Mouse (Mus musculus) right cerebral cortex, postnatal 4 days (tissue): Measurements from ENCODE around the gene Faim2.

Experiments used
- DNase-seq: peaks from one replicate; pipeline ENCODE4 v3.0.0-alpha.2; 2022

Faim2 gene

DNA sequence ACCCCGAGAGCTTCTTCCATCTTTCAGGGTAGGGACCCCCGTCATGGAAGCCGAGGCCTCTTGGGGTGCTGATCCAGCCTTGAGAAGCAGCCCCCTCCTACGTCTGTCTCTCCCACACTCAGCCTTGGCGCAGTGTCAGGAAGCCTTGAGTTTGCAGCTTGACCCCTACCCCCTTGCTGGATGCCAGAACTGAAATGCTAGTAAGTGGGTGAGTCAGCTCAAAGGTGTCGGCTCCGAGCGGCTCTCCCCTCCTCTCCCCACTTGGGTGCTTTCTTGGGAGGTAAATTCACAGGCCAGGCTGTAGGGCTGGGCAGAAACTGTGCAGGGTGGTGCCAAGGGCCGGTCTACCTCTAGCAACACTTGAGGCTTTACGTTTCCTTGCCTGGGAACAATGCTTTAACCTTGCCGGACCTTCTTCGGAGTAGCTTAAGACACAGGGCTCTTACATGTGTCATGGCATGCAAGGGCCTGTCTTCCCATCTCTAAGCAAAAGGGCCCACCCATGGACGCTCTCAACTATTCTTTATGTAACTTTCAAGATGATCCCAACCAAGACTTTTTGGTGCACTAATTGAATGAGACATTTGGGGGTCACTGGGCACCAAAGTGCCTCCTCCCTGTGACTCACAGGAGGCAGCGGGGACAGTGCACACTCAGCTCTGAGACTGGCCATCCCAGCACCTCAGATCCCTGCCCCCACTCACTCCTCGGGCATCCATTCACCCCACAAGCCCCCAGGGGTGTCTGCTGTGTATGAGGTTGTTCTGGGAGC lies 22.5 kb downstream of the Faim2 start:
- DNase-seq, result no peak

DNA sequence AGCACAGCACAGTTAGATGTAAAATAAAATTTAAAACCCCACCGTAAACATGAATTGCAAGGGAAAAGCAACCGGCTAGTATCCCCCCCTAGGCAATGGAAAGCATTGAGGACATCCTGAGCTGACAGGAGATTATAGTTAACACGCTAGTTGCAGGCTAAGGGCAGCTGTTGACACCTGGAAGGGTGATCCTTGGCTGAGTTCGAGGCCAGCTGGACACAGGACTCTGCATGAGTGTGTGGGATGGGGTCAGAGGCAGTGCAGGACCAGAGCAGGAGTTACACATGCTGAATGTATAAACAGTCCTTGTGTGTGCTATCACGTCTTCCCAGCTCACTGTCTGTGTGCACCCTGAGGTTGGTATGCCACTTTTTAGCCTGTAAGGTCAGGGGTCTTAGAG lies 24.7 kb downstream of the Faim2 start:
- DNase-seq, result no peak

DNA sequence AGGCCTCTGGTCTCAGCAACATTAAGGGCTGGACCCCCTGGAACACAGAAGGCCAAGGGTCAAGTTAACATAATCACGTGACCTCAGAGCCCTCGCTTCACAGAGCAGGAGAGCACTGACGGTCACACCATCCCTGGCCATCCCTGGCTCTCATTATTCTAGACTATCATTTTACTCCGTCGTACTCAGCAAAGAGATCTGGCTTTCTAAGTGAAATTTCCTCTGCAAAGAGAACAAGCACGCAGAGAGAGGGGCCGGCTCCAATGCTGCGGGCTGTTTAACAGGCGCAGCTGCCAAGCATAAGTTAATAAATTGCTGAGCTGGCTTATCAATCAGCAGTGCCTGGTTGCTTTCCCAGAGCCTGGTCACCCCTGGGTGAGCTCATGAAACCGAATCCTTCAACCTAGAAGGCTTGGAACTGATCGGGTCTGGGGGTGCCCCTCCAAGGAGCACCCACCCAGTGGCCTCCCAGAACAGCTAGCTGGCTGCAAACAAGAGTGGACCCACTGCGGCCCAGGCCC lies 25.6 kb downstream of the Faim2 start:
- DNase-seq, result no peak

DNA sequence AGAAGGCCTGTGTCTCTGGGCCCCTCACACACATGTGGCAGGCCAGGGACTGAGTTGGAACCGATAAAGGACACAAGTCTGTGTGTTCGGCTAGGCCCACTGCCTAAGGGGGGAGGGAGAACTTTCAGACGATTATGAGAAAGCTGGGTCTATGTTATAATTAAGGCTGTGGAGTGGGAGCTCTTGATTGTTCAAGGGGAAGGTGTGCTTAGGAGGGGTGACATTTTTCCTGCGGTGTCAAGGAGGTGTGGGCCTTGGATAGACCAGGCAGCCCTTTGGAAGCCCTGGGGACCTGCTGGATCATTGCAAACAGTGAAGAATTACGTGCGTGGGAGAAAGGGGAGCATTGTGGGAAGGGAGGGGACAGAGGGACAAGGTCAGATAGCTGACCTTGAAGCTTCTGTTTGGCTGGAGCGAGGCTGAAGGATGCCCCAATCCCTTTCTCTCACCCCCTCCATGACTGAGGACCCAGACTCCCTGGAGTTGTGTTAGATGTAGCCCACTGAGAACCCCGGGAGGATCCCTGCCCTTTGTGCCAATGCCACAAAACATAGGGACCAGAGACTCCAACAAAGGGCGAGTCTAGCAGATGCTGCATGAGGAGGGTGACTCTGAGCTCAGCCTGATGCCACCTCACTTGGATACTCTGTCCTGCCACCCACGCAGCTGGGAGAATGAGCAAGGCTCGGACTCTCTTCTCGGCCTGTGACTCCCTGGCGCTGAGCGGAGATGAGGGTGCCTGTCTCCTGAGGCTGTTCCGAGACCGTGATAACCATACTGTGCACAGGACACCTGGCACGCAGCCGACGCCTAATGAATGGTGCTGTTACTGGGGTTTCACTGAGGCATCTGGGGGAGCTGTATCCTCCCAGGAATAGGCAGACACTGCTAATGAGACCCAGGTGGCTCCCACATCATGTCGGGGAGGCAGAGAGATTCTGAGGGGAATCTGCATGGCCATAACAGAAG lies 26.4 kb downstream of the Faim2 start:
- peak; percentile 40 for DNase-seq

DNA sequence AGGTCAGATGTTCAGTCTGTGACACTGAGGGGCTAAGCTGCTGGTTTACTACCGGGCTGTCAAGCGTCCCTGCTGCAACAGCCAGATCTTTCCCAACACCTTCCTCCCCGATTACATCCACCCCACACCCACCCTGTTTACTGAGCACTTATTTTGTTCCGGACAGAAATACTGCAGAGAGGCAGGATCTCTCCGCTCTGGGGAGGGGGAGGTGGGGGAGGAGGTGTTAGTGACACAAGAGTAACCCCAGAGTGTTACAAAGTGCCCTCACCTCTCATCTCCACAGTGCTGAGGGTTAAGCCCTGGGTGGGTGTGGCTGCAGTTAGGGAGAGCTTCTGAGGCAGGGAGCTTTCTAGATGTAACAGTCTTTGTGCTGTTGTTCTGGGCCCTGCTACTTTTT lies 27.6 kb downstream of the Faim2 start:
- DNase-seq, result no peak

DNA sequence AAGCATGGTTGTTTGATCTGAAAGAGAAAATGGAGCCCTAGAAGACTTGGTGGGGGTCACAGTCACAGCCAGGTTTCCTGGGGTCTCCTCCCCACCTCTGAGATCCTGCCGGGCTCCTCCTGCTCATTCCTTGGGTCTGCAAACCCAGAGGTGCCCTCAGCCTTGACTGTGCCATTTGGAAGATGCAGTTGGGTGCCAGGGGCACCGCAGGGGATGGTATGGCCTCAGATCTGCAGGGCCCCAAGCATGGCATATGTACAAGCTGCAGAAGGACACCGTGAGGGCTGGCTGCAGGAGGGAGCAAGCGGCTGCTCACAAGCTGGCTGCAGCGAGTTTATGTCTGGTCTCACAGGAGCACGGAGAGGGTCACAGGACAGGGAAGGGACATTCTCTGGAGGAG lies 28.2 kb downstream of the Faim2 start:
- DNase-seq, result no peak

DNA sequence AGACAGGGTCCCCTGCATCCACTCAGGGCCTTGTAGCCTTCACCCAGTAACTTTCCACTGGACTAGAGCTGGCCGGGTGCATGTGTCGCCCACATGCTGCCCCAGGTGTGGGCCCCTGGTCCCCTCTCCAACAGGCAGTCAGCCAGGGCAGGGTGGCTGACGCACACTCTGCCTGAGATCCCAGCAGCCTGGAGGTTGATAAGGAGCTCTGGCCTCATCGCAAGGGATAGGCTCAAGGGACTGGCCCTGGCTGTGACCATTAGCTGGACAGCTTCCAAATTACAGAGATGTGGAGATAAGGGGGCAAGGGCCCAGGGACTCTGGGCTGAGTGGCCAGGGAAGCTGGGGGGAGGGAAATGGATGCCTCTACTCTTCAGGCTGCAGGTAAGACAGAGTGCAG lies 29.2 kb downstream of the Faim2 start:
- no peak for DNase-seq

DNA sequence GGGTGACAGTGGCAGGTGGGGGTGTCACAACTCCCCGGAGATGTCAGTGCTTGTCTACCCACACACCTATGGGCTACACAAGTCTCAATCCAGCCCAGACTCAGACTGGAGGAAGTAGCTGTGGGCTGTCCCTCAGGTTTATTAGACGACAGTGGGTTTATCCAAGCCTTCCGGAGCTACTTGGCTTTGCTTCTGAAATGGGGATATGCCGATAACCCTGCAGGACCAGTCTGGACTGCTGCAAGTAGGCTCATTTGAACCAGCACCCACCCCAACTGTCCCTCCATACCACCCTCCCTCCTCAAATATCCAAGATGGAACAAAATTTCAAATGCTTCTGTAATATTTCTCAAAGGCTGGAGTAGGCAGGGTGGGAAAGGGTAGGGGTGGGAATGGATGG lies 29.6 kb downstream of the Faim2 start:
- DNase-seq, result no peak

DNA sequence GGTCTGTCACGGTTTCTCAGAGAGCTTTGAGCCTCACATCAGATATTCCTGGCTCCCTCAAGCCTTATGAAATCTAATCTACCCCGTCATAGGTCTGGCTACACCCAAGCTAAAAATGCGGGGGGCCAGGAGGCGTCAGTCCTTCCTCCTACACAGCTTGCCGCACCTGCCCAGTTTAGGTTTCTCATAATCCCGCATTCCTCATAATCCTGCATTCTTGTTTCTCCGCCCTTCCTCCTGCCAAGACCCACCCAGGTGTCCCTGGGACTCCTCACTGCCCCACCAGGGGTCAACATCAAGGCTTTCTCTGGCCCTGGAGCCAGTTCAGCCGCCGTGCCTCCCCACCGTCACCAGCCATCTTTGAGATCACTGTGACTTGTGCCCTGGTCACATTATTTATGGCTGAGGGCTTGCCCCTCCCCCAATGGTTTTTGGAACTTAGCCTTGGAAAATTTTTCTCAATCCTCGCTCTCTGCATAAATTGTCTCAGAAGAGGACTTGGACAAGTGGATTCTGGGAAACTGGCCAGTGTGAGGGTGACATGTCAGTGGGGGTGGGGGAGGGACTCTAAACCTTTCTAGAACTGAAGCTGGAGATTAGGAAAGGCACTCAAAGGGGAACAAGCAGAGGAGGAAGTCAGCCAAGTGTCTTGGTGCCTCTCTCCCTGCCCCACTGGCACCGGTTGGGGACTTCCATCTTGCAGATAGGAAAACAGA lies 30.3 kb downstream of the Faim2 start:
- DNase-seq, result peak; percentile 33

DNA sequence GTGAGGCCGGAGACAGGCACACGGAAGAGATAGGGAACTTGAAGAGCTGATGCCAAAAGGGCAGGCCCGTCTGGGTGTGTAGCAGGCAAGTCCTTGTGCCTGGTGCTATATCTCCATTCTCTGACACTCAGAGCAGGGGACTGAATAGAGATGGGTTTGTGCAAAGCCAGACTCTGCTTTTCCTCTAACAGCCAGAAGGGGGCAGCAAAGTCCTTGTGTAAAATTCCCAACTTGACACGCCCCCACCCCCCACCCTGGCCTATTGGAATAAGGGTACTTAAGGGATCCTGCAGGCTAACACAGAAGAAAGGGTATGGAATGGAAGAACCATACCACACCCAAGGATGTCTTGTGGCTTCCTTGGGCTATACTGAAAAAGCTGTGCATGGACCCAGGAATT lies 30.9 kb downstream of the Faim2 start:
- peak; percentile 63 for DNase-seq

DNA sequence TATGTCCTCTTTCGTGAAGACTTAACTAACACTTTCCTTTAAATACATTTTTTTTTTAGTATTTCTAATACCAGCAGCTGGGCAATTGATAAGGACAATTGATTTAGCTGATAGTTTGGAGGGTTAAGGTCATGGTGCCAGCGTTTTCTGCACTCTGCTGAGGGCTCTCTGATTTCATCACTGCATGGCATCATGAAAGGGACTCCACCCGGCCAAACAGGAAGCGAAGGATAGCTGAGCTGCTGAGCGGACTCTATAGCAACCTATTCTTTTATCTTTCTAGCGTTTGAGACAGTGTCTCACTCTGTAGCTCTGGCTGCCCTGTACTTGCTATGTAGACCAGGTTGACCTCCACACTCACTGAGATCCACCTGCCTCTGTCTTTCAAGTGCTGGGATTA lies 43.2 kb downstream of the Faim2 start:
- DNase-seq, result no peak

DNA sequence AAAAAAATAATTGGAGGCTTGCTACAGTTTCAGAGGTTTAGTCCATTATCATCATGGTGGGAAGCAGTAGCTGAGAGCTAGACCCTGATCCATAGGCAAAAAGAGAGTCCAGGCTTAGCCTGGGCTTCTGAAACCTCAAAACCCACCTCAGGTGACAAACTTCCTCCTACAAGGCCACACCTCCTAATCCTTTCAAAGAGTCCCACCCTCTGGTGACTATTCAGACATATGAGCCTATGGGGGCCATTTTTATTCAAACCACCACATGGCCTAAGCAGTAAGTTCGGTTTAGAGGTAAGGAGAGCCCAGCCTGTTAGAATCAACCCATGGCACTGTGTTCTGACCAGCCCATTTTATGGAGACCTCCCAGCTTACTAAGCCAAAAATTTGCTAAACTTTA lies 52.2 kb downstream of the Faim2 start:
- no peak for DNase-seq

DNA sequence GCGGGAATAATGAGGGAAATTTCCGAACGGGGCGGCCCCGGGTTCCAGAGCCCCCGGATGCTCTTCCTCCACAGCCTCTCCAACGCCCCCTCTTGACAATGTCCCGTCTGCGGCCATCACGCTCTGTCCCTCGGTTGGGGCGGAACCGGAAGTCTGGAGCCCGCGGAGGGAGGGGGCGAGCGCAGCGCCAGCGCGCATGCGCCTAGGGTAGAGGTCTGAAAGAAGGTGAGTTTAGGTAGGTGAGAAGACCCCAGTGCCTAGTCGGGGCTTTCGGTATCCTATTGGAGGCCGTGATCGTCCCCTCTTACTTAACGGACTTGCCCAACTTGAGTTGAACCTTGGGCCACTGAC lies 53.4 kb downstream of the Faim2 start, which contains the start of gene Bcdin3d:
Bcdin3d (minus strand) TSS at position 155 of the 351 bp plus-strand sequence.
- peak; percentile 87 for DNase-seq

DNA sequence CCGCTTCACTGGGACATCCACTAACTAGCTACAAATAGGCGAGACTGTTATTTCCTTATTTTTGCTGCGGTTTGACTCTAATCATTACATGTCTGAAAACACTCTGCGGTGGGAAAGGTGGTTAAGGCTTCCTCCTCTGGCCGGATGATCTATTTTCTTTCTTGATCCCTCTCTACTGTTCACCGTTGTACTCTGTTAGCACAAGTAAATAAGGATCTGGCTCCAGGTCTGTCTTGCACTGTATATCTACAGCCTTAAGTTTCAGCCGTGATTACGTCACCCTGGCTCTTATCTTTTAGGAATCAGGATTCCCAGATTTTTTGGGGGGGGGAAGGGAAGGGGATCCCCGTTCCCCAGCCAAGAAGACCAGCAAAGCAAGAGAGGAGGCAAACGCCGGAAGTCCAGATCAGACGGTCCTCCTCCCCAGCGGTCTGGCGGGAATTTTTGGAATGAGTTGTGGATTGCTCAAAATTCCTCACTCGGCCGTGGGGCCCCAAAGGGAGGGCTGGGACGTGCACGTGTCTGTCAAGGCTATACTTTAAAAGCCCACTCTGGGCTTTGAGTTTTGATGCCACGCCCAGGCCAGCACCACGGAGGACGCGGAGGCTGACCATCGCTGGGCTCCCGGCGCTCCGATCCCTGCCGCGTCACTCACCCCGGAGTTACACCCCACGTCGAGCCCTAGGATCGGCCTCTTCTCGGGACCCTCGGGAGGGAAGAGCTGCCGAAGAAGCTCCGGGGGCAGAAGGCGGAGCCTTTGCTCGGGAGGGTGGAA lies 54.0 kb downstream of the Faim2 start:
- DNase-seq, result peak; percentile 60

DNA sequence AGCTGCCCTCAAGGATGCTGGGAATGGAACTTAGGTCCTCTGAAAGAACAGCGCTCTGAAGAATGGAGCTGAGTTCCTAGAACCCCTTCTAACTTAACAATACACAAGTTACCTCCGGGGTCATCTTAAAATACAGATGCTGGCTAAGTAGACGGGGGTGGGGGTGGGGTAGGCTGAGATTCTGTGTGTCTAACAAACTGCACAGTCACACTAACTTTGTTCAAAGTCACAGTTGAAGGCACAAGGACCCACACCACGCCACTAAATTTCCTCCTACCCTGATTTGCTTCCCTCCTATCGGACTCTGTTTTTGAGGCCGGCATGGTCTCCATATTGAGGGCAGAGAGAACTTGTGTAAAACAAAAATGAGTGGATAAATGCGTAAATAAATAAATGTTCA lies 55.0 kb downstream of the Faim2 start:
- no peak for DNase-seq

DNA sequence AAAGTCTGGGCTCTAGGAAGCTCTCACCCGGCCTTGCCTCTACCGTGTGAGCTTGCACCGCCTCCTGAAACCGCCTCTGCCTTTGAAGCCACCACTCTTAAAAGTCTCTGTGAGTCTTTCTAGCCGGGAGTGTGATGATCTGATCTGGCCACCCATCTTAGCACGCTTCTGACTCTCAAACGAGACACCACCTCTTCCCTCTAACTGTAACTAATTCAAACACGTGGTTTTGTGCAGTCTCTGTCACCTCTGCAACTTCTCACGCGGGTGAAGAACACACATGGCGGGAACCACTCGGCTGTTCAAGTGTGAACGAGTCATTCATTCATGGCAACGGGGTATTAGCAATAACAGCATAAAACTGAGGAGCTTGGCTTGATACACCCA lies 56.3 kb downstream of the Faim2 start:
- no peak for DNase-seq

DNA sequence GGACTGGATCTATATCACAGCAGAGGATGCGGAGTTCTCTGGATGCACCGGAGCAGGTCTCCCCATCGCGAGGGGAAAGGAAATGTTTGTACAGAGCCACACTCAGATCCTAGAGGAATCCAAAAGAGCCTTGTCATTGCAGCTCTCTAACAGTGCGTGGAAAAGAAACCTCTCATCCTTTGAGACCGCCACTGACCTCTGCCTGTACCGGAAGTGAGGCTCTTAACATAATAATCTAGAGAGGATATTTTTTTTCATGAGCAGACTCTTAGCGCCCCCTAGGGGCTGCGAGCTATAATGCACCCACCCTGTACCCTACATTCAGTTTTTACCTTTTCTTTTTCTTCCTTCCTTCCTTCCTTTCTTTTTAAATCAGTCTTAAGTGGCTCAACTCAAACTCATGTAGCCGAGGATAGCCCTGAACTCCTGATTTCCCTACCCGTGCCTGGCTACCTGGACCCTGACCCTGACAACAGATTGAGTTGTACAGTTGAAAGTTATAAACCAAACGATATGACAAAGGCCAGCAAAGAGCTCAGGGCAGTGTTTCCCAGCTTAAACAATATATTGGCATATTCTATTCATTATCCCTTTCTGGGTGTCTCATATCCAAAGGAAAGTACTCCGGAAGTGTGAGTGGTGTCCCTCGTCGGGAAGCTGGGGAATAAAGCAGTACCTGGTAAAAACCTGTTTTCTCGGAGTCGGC lies 56.8 kb downstream of the Faim2 start:
- DNase-seq, result peak; percentile 56

DNA sequence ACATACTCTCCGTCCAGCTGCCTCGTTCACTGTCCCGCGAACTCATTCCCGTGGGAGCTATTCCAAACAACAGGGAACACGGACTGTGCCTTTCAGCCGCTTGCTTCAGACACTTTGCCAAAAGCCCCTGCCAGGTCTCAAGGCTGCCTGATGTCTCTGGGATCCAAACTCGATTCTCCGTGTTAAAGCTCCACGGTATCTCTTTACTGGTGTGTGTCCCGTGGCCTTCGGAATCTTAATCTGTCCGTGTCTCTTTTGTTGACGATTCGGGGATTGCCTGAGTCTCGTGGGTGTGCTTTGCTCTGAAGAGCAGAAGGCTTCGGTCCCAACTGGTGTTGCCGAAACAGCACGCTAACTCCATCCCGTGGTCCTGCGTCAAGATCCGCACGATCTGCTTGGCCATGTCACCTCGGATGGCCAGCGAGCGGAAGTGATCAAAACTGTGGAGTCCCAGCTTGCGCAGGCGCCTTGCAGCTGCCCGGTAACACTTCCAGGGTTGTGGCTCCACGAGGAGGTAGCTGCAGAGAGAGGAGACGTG lies 57.7 kb downstream of the Faim2 start:
- DNase-seq, result no peak

DNA sequence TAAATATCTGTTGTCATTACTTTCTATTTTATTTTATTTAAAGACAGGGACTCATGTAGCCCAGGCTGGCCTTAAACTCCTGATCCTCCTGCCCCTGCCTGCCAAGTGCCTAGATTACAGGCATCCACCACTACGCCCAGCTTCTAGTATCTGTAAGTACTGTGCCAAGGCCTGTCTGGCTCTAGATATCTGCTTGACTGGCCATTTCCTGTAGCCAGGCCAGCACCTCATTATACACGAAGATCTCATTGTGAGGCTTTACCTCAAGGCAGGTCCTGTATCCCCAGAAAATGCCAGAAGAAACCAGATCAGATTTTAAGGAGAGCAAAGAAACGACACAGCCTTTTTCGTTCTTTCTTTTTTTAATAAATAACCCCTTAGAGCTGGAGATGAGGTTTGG lies 58.2 kb downstream of the Faim2 start:
- no peak for DNase-seq

DNA sequence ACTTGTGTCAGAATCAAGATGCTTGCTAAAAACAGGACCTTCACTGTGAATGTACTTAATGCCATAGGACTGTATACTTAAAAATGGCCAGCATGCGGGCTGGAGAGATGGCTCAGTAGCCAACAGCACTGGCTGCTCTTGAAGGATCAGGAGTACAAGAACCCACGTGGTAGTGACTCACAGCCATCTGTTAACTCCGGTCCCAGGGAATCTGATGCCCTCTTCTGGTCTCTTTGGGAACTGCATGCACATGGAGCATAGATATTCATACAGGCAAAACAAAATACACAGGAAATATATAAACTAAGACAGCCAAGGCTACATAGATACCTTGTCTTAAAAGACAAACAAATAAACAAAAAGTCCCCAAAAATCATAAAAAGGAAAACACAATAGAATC lies 58.9 kb downstream of the Faim2 start:
- DNase-seq, result peak; percentile 82

DNA sequence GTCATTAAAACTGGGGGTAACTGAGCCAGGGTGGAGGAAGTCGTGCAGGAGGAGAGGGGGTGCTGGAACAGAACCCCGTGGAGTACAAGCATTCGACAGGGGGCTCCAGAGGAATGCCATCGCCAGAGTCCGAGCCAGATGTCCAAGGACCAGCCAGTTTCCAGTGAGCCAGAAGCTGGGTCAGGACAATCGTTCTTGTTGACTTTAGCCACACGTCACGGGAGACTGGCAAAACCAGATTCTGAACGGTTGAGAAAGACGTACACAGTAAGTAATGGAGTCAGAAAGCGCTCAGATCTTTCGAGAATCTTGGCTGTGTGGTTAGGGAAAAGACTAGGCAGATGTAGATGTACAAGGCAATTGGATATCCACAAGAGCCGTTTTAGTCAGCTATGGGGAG lies 64.8 kb downstream of the Faim2 start:
- no peak for DNase-seq
